Mouse (Mus musculus) cerebellum, adult 18-20 months (tissue): ENCODE measurements around the gene Hus1b.

Experiments used
- DNase-seq, 2 experiments: peaks; one replicate each; pipeline ENCODE4 v3.0.0; 2021

Gene Hus1b

DNA sequence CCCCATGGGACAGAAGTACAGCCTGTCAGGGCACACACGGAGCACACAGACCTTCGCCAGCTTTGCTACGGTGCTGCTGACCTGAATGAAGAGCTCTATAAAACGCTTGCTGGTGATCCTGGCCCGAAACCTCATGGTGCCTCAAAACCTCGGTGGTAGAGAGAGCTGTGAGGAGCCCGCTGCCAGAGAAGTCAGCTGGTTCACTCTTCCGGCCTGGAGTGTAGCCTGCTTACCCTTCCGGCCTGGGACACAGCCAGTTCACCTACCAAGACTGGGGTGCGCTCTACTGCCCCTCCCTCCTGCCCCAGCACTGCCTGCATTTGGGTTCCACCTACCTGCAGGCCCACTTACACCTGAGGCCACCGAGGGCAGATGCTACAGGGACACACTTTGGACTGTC is at the start of gene Hus1b:
Gene Hus1b, minus strand, starts transcription at position 220 of the 400 bp plus-strand sequence.
- DNase-seq: peak in 1 of 2 experiments; percentile 23

- no peak for DNase-seq
These were observed 46.8 kb upstream of the Hus1b start for GRCm38 (mm10) chr13:30994249-30994858.

DNA sequence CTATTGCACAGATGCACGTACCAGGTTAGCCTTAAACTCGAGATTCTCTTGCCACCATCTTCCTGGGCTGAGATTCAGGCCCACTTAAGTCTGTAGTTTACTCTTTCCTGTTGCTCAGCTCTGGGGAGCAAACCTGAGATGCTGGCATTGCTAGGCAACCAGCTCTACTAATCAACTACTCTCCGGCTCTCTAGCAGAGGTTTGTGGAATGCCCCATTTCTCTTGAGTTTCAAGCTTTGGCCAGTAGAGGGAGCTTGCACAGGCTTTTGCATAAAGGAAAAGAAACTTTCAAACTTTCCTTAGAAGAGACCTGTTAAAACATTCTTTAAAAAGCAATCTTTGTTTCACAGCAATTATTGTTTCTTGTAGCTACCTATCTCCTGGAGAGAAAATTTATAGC is 46.3 kb upstream of the Hus1b start:
- DNase-seq: peak; percentile 40 to 42

DNA sequence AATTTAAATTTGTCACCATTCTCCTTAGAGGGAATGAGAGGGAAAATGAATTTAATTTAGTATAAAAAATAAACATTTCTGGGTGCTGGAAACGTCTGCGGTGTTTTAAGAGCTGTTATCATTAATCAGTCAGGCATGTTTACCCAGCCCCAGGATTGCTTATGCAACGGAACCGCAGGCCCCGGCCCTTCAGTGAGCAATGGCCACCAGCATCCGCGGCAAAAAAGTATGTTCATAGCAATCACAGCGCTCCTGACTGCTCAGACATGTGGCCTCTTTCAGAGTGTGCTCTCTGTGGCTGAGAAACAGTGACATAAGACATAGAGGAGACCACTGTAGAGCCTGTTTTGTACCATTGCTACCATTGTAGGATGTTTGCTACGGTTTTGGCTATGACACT is 42.7 kb upstream of the Hus1b start:
- DNase-seq: no peak

GRCm38 (mm10) chr13:30989710-30990109 is 42.2 kb upstream of the Hus1b start:
- no peak for DNase-seq

DNA sequence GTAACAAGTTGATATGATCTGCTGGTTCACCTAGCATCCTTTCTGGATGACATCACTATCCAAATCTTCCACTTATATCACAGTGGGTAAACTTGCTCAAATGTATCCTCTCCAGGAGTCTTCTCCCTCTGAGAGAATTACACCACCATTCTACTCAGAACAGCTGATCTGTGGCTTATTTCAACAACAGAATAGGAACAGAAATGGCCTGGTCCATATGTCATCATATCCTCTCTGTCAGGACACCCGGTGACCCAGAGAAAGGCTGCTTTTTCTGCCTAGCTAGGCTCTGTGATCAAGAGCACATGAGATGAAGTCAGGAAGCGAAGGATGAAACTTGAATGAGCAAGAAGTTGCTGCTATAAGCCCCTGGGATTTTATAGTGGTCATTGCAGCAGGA is 40.1 kb upstream of the Hus1b start:
- no peak for DNase-seq

- peak; percentile 28 to 35 for DNase-seq
These were observed 39.4 kb upstream of the Hus1b start for GRCm38 (mm10) chr13:30986934-30987455.

- peak; percentile 72 to 74 for DNase-seq
These were observed 38.3 kb upstream of the Hus1b start for GRCm38 (mm10) chr13:30985598-30986466.

- no peak for DNase-seq
These were observed 37.7 kb upstream of the Hus1b start for GRCm38 (mm10) chr13:30985275-30985597.

- no peak for DNase-seq
These were observed 34.1 kb upstream of the Hus1b start for GRCm38 (mm10) chr13:30981666-30982065.

DNA sequence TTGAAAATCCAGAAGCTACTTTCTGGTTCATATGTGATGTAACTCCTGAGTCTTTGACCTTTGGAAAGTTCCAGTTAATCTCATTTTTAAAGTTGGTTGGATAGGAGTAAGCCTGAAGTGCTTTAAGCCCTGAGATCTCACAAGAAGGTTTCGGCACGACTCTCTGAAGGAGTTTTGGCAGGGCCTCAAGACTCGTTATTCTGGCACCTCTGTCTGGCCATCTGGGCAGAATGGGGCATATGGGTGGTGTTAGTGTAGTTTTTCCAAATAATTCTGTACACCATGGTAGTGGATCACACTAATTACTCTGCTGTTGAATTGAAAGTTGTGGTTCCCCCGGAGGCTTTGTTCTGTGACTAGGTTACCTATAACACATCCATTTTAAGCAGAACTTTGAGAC is 30.7 kb upstream of the Hus1b start:
- DNase-seq: no peak

- no peak for DNase-seq
These were observed 29.1 kb upstream of the Hus1b start for GRCm38 (mm10) chr13:30976536-30977084.

- no peak for DNase-seq
These were observed 26.7 kb upstream of the Hus1b start for GRCm38 (mm10) chr13:30974247-30974630.

GRCm38 (mm10) chr13:30973501-30974246 is 26.1 kb upstream of the Hus1b start, which contains the start of the genes Exoc2 and Gm5447:
Exoc2 (minus strand) TSS chr13:30974093.
Gm5447 (plus strand) TSS chr13:30974204.
- DNase-seq: peak; percentile 83 to 90

- DNase-seq: no peak
These were observed 24.5 kb upstream of the Hus1b start for GRCm38 (mm10) chr13:30972102-30972501.

- no peak for DNase-seq
These were observed 23.5 kb upstream of the Hus1b start for GRCm38 (mm10) chr13:30971047-30971446.

DNA sequence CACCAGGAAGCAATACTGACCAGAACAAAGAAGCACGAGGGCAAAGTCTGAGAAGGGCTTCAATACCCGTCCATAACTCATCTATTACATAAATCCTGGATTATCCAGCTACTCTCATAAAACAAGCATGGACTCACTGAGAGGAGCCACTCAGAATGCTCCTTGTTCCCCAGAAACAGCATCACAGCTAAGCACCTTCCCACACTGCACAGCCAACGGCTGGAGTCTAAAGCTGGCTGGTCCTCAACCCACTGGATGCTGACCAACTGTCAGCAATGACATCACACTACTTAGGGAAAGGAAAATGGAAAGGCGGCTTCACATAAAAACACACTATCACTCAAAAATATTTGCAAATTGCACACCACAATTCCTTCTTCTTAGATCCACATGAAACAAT is 20.8 kb upstream of the Hus1b start:
- no peak for DNase-seq

DNA sequence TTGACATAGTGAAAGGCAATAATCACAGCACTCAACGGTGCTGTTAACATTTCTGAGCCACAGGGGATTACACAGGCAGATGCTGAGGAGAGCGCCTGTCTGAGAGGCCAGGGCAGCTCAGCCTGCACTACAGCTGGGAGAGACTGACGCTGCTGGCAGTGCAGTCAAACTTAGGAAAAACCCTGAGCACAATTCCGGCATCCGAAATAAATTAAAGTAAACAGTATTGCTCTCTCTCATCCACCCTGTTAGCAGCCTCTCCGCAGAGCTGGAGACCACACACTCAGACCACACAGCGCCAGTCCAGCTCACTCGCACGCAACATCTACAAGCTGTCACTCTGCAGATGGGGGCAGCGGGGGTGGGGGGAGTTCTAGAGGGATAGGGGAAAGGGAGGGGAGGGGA is 18.9 kb upstream of the Hus1b start:
- no peak for DNase-seq

- no peak for DNase-seq
These were observed 14.4 kb upstream of the Hus1b start for GRCm38 (mm10) chr13:30961932-30962331.

GRCm38 (mm10) chr13:30960714-30961113 is 13.2 kb upstream of the Hus1b start:
- DNase-seq: no peak

DNA sequence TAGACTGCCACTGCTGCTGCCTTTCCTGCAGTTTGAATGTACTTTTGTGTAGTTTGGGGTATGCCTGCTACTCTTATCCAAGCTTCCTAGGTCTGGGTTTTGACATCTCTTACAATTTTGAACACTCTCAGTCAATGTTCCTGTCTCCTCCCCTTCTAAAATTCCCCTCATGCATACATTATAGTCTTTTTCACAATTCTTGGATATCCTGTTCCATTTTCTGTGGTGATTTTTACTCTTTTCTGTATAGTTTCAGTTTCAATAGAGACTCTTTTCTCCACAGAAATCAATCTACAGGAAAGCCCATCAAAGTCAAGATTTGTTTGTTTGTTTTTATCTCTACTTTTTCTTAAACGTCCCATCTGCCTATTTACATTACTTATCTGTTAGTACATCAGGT is 6.0 kb upstream of the Hus1b start:
- DNase-seq: no peak

DNA sequence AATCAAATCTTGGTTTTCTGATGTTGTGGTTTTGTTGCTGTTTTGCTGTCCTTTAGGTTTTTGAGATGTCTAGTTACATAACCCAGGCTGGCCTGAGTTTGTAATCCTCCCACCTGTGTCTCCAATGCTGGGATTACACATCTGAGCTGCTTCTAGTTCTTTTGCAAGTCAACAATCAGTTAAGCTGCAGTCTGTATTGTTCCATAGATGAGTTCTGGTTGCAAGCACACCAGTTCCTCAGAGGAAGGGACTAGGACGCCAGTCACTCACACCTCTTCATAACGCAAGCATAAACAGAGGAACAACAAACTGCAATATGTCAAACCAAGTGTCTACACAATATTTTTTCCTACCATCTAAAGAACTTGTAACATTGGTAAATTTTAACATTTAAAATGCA is 4.5 kb upstream of the Hus1b start:
- DNase-seq: no peak

DNA sequence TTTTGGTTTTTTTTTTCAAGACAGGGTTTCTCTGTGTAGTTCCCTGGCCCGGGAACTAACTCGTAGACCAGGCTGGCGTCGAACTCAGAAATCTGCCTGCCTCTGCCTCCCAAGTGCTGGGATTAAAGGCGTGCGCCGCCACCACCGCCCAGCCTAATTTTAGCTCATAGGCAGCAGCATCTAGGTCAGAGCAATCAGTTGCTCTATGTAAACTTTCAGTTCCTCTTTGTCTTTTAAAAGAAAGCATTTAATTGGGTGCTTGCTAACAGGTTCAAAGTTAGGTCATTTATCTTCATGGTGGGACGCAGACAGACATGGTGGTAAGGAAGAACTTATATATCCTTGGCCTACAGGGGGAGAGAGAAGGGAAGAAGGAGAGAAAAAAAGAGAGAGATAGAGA is 1.6 kb upstream of the Hus1b start:
- DNase-seq: no peak
